Mouse (Mus musculus) myocyte (in vitro differentiated cells): ENCODE measurements at regions not wholly inside any gene's neighbourhood (a gene's known extent, or its start where the extent isn't known, plus 50 kb on each side); places are given as distances from the start of the nearest gene placed in this dataset.

Experiments
- CEBPB ChIP-seq: IDR thresholded peaks from 2 replicates; pipeline ENCODE4 v1.6.1; 2011; ENCODE audit warnings: mild to moderate bottlenecking, moderate library complexity; ENCODE audit not compliant: poor library complexity, insufficient read depth, severe bottlenecking
- E2F4 ChIP-seq: IDR thresholded peaks from one replicate; pipeline ENCODE4 v1.6.1; 2011; ENCODE audit warnings: mild to moderate bottlenecking, control low read depth, moderate library complexity; ENCODE audit not compliant: insufficient read depth
- MAX ChIP-seq: IDR thresholded peaks from one replicate; pipeline ENCODE4 v1.6.1; 2011; ENCODE audit warnings: low read depth, mild to moderate bottlenecking, control low read depth
- MYOD1 ChIP-seq, 3 experiments: IDR thresholded peaks; one replicate each; pipeline ENCODE4 v1.6.1; 2011; ENCODE audit warnings: control low read depth in 2 of 3, low read depth in 2 of 3, mild to moderate bottlenecking in 2 of 3, moderate library complexity in 1 of 3; ENCODE audit not compliant: insufficient read length in 2 of 3, control insufficient read depth in 1 of 3
- MYOG ChIP-seq, 3 experiments: IDR thresholded peaks; one replicate each; pipeline ENCODE4 v1.6.1; 2011; ENCODE audit warnings: control low read depth in 2 of 3, low read depth in 2 of 3, mild to moderate bottlenecking in 2 of 3; ENCODE audit not compliant: insufficient read length in 2 of 3, control insufficient read depth in 1 of 3, insufficient read depth in 1 of 3
- POLR2A ChIP-seq: IDR thresholded peaks from one replicate; pipeline ENCODE4 v1.6.1; 2011; ENCODE audit warnings: low read depth, mild to moderate bottlenecking, control low read depth, moderate library complexity; ENCODE audit not compliant: insufficient read length
- REST ChIP-seq: IDR thresholded peaks from one replicate; pipeline ENCODE4 v1.6.1; 2011; ENCODE audit warnings: mild to moderate bottlenecking, control low read depth, moderate library complexity; ENCODE audit not compliant: insufficient read depth, insufficient read length
- TCF12 ChIP-seq: IDR thresholded peaks from one replicate; pipeline ENCODE4 v1.6.1; 2011; ENCODE audit warnings: mild to moderate bottlenecking, control low read depth; ENCODE audit not compliant: poor library complexity, insufficient read depth, severe bottlenecking
- TCF3 ChIP-seq: IDR thresholded peaks from one replicate; pipeline ENCODE4 v1.6.1; 2011; ENCODE audit warnings: low read depth, control low read depth; ENCODE audit not compliant: insufficient read length
- USF1 ChIP-seq: IDR thresholded peaks from one replicate; pipeline ENCODE4 v1.6.1; 2011; ENCODE audit warnings: low read depth, mild to moderate bottlenecking, control low read depth, moderate library complexity

DNA sequence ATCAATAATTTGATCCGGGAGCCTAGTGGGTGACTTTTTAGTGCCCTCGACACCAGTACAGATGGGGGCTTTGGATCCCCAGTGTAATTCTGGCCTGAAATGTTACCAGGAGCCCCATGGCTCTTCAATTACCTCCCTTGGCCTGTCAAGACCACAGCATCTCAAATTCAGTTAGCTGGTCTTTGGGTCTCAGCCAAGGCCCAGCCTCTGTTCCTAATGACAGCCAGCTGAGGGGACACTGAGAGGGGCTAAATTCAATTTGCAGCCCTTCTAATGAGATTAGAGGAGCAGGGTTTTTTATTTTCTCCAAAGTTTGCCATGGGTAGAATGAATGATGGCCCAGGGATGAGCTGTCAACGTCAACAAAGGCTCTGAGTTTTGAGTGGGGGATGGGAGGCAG lies 109.9 kb upstream of the Tbx20 start:
- TF ChIP-seq POLR2A (no peak), MYOD1 (IDR thresholded peaks at IDR 0.05; ENCODE audit: control insufficient read depth in 1 of 3, insufficient read length in 2 of 3, low read depth in 2 of 3) (no peak), E2F4 (no peak), USF1 (no peak), CEBPB (no peak), MYOG (IDR thresholded peaks at IDR 0.05; ENCODE audit: control insufficient read depth in 1 of 3, insufficient read depth in 1 of 3, insufficient read length in 2 of 3, low read depth in 2 of 3) (no peak), REST (no peak), MAX (no peak), TCF12 (no peak), TCF3 (no peak)
